Mouse (Mus musculus): ENCODE measurements around the gene Zbtb48. TPM values are rescaled to one million over a fixed set of nuclear protein-coding genes. Genes with fewer than 3 reads are reported as not detected.

Gene Zbtb48
- polyA plus RNA-seq, 1 experiment from 2014 or later, result 7.6 TPM

GRCm38 (mm10) chr4:152070494-152071396 is 43.3 kb upstream of the Zbtb48 start:
- no peaks in the 10 kb centered on the region for H3K4me1 ChIP-seq (replicated peaks; ENCODE audit: control insufficient read depth, insufficient read depth, low read length)
- H3K27me3 ChIP-seq (replicated peaks; ENCODE audit: control insufficient read depth, insufficient read depth, low read length), result no peaks in the 10 kb centered on the region
- WGBS, result 80% methylated on average over 11 of the region's 11 CpGs
- no peak overlapping the region for H3K4me3 ChIP-seq (ENCODE audit: low read depth, low read length)
- H3K9ac ChIP-seq (ENCODE audit: low read depth, low read length), result no peak overlapping the region
- no peak overlapping the region for H3K4me2 ChIP-seq (replicated peaks; ENCODE audit: low read depth)
- no peaks in the 10 kb centered on the region for H3K9me3 ChIP-seq (ENCODE audit: control insufficient read depth)
- no peak overlapping the region for H3K27ac ChIP-seq (ENCODE audit: low read depth, low read length)
- TF ChIP-seq CTCF (IDR thresholded peaks at IDR 0.05; ENCODE audit: low read depth), result no peak
- H3K36me3 ChIP-seq (ENCODE audit: control insufficient read depth, insufficient read depth), result no peaks in the 10 kb centered on the region
- ATAC-seq, result no peak

- no peaks in the 10 kb centered on the region for H3K4me1 ChIP-seq (replicated peaks; ENCODE audit: control insufficient read depth, insufficient read depth, low read length)
- no peak for ATAC-seq
- no peak for TF ChIP-seq CTCF (IDR thresholded peaks at IDR 0.05; ENCODE audit: low read depth)
- no peaks in the 10 kb centered on the region for H3K9me3 ChIP-seq (ENCODE audit: control insufficient read depth)
- no peaks in the 10 kb centered on the region for H3K27me3 ChIP-seq (replicated peaks; ENCODE audit: control insufficient read depth, insufficient read depth, low read length)
- H3K4me2 ChIP-seq (replicated peaks; ENCODE audit: low read depth), result no peak overlapping the region
- H3K9ac ChIP-seq (ENCODE audit: low read depth, low read length), result no peak overlapping the region
- no peaks in the 10 kb centered on the region for H3K36me3 ChIP-seq (ENCODE audit: control insufficient read depth, insufficient read depth)
- H3K27ac ChIP-seq (ENCODE audit: low read depth, low read length), result no peak overlapping the region
- WGBS, result 88% methylated on average over 3 of the region's 3 CpGs
- H3K4me3 ChIP-seq (ENCODE audit: low read depth, low read length), result no peak overlapping the region
Observed at GRCm38 (mm10) chr4:152069245-152069644, 41.8 kb upstream of the Zbtb48 start.

DNA sequence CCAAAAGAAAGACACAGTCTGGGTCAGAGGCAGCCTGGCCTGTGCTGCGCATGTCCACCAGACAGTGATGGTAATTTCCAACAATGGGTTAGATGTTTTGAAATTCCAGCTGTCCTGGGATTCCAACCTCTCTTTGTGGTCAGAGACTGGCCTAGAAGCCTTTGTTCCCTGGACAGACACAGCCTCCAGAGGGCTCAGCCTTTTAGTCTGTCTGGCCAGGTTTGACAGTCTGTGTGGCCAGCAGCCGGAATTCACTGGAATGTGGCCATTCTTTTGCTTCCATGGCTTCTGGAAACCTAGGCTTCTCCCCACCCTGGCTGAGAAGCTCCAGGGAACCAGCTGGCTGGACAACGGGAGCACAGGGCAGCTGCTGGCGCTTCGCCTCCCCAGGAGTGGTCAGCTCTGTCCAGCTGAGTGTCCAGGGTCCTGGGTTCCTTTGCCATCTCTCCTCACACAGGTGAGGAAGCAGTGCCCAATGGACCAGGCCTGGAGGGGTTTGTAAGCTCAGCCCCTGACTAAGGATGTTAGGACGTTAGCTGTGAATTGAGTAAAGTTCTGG is 40.8 kb upstream of the Zbtb48 start:
- H3K27me3 ChIP-seq (replicated peaks; ENCODE audit: control insufficient read depth, insufficient read depth, low read length), result no peaks in the 10 kb centered on the region
- no peak for TF ChIP-seq CTCF (IDR thresholded peaks at IDR 0.05; ENCODE audit: low read depth)
- H3K27ac ChIP-seq (ENCODE audit: low read depth, low read length), result no peak overlapping the region
- ATAC-seq, result no peak
- 72% methylated on average over 6 of the region's 6 CpGs for WGBS
- H3K4me1 ChIP-seq (replicated peaks; ENCODE audit: control insufficient read depth, insufficient read depth, low read length), result no peaks in the 10 kb centered on the region
- no peak overlapping the region for H3K4me3 ChIP-seq (ENCODE audit: low read depth, low read length)
- H3K9me3 ChIP-seq (ENCODE audit: control insufficient read depth), result no peaks in the 10 kb centered on the region
- no peak overlapping the region for H3K4me2 ChIP-seq (replicated peaks; ENCODE audit: low read depth)
- H3K36me3 ChIP-seq (ENCODE audit: control insufficient read depth, insufficient read depth), result no peaks in the 10 kb centered on the region
- no peak overlapping the region for H3K9ac ChIP-seq (ENCODE audit: low read depth, low read length)

GRCm38 (mm10) chr4:152067280-152067679 is 39.8 kb upstream of the Zbtb48 start:
- Histone ChIP-seq H3K4me2 (replicated peaks; ENCODE audit: low read depth) (no peak overlapping the region), H3K9ac (ENCODE audit: low read depth, low read length) (no peak overlapping the region), H3K4me1 (replicated peaks; ENCODE audit: control insufficient read depth, insufficient read depth, low read length) (no peaks in the 10 kb centered on the region), H3K36me3 (ENCODE audit: control insufficient read depth, insufficient read depth) (no peaks in the 10 kb centered on the region), H3K27me3 (replicated peaks; ENCODE audit: control insufficient read depth, insufficient read depth, low read length) (no peaks in the 10 kb centered on the region), H3K27ac (ENCODE audit: low read depth, low read length) (no peak overlapping the region), H3K9me3 (ENCODE audit: control insufficient read depth) (no peaks in the 10 kb centered on the region), H3K4me3 (ENCODE audit: low read depth, low read length) (no peak overlapping the region)
- no peak for ATAC-seq
- TF ChIP-seq CTCF (IDR thresholded peaks at IDR 0.05; ENCODE audit: low read depth), result no peak

GRCm38 (mm10) chr4:152062390-152063110 is 35.1 kb upstream of the Zbtb48 start:
- Histone ChIP-seq H3K4me2 (replicated peaks; ENCODE audit: low read depth) (no peak overlapping the region), H3K27me3 (replicated peaks; ENCODE audit: control insufficient read depth, insufficient read depth, low read length) (no peaks in the 10 kb centered on the region), H3K9ac (ENCODE audit: low read depth, low read length) (no peak overlapping the region), H3K9me3 (ENCODE audit: control insufficient read depth) (no peaks in the 10 kb centered on the region), H3K36me3 (ENCODE audit: control insufficient read depth, insufficient read depth) (peaks cover 22% of the 10 kb centered on the region), H3K4me1 (replicated peaks; ENCODE audit: control insufficient read depth, insufficient read depth, low read length) (no peaks in the 10 kb centered on the region), H3K4me3 (ENCODE audit: low read depth, low read length) (no peak overlapping the region), H3K27ac (ENCODE audit: low read depth, low read length) (no peak overlapping the region)
- 56% methylated on average over 9 of the region's 9 CpGs for WGBS
- no peak for TF ChIP-seq CTCF (IDR thresholded peaks at IDR 0.05; ENCODE audit: low read depth)
- ATAC-seq, result no peak

GRCm38 (mm10) chr4:152044609-152045008 is 17.1 kb upstream of the Zbtb48 start:
- Histone ChIP-seq H3K9me3 (ENCODE audit: control insufficient read depth) (no peaks in the 10 kb centered on the region), H3K36me3 (ENCODE audit: control insufficient read depth, insufficient read depth) (peaks cover 73% of the 10 kb centered on the region), H3K27ac (ENCODE audit: low read depth, low read length) (no peak overlapping the region), H3K4me2 (replicated peaks; ENCODE audit: low read depth) (no peak overlapping the region), H3K4me3 (ENCODE audit: low read depth, low read length) (no peak overlapping the region), H3K27me3 (replicated peaks; ENCODE audit: control insufficient read depth, insufficient read depth, low read length) (no peaks in the 10 kb centered on the region), H3K9ac (ENCODE audit: low read depth, low read length) (no peak overlapping the region), H3K4me1 (replicated peaks; ENCODE audit: control insufficient read depth, insufficient read depth, low read length) (0 out of 2 replicates have a peak, but pooled peaks cover 5% of the 10 kb centered on the region)
- TF ChIP-seq CTCF (IDR thresholded peaks at IDR 0.05; ENCODE audit: low read depth), result no peak
- ATAC-seq, result no peak
- WGBS, result 87% methylated on average over 6 of the region's 6 CpGs

All from intestine, postnatal 0 days (tissue).